Mouse (Mus musculus): Measurements from ENCODE around the gene Angptl6.

GRCm38 (mm10) chr9:20909948-20910347 lies 30.4 kb upstream of the Angptl6 start:
- TF ChIP-seq CTCF (IDR thresholded peaks at IDR 0.05; ENCODE audit: low read depth): no peak
- TF ChIP-seq EP300 (IDR thresholded peaks at IDR 0.05; ENCODE audit: low read depth): no peak
